In genomic region chr6:88251396-88251795, GRCm38 (mm10) we compare ENCODE assay signal across 33 mouse cellular contexts. TPM values are rescaled to one million over a fixed set of nuclear protein-coding genes. Genes with fewer than 3 reads are reported as not detected.
A peak's percentile ranks its signal among the peaks of the same experiment; 100 is the strongest.
DNase-seq lines count a peak whose midpoint lies in the region; ATAC-seq and TF ChIP-seq lines count a peak whose summit lies in the region.
"Had no signal": no experiment of that assay in that cellular context is flagged by ENCODE, and none has a peak within 500 bp of the region (broad histone marks: within the 10 kb centered on the region; RNA-seq: fewer than 3 reads in every experiment).

No protein-coding gene starts in this region.

- TF ChIP-seq POLR2A in MEL (IDR thresholded peaks at IDR 0.05; ENCODE audit: control insufficient read depth in 1 of 2, insufficient read depth in 1 of 2, low read depth in 1 of 2, low read length in 2 of 2, poor library complexity in 1 of 2): no peak

- ATAC-seq in intestine, embryonic 15.5 days: peak; percentile 85
- peak; percentile 19 for ATAC-seq in liver, embryonic 11.5 days (replicated peaks; ENCODE audit: low FRiP score)
- peak; percentile 38 for ATAC-seq in liver, embryonic 16.5 days (ENCODE audit: low read depth)
- ATAC-seq in forebrain, embryonic 11.5 days (replicated peaks; ENCODE audit: low FRiP score): no peak
- ATAC-seq: forebrain, postnatal 0 days had no signal

- no peak for TF ChIP-seq RAD21 in MEL (IDR thresholded peaks at IDR 0.05; ENCODE audit: low read depth, low read length)

- no peak overlapping the region for H3K4me2 ChIP-seq in intestine, embryonic 15.5 days (replicated peaks)
- peak overlapping the region; percentile 36 for H3K4me2 ChIP-seq in liver, embryonic 11.5 days
- H3K4me2 ChIP-seq in liver, embryonic 16.5 days (ENCODE audit: low read depth, low read length): peak overlapping the region; percentile 17; the same call in 1 of the 2 replicates
- no peak overlapping the region for H3K4me2 ChIP-seq in forebrain, embryonic 11.5 days (ENCODE audit: low read depth, low read length, severe bottlenecking)
- H3K4me2 ChIP-seq: embryonic facial prominence, embryonic 13.5 days; hindbrain, embryonic 13.5 days; kidney, embryonic 15.5 days; limb, embryonic 12.5 days had no signal

- TF ChIP-seq CTCF in MEL (IDR thresholded peaks at IDR 0.05 in 2 of 3, conservative IDR thresholded peaks at IDR 0.05 in 1 of 3; ENCODE audit: control insufficient read depth in 1 of 3, insufficient read depth in 1 of 3, low read depth in 2 of 3, low read length in 3 of 3, poor library complexity in 1 of 3, severe bottlenecking in 1 of 3): no peak

- H3K79me2 ChIP-seq in MEL (ENCODE audit: control insufficient read depth, insufficient read depth, low read length, poor library complexity): no peaks in the 10 kb centered on the region

- no peaks in the 10 kb centered on the region for H3K27me3 ChIP-seq in MEL (ENCODE audit: control insufficient read depth in 1 of 2, insufficient read depth in 2 of 2, low read length in 2 of 2)
- H3K27me3 ChIP-seq in intestine, embryonic 15.5 days (replicated peaks): no peaks in the 10 kb centered on the region
- no peaks in the 10 kb centered on the region for H3K27me3 ChIP-seq in liver, embryonic 11.5 days (replicated peaks; ENCODE audit: control insufficient read depth, insufficient read depth, low read length)
- no peaks in the 10 kb centered on the region for H3K27me3 ChIP-seq in liver, embryonic 16.5 days (ENCODE audit: control insufficient read depth, insufficient read depth, low read depth, low read length)
- H3K27me3 ChIP-seq in forebrain, embryonic 11.5 days (ENCODE audit: control insufficient read depth, insufficient read depth, low read length): no peaks in the 10 kb centered on the region
- H3K27me3 ChIP-seq: embryonic facial prominence, embryonic 13.5 days; hindbrain, embryonic 13.5 days; kidney, embryonic 15.5 days had no signal

- no peak for TF ChIP-seq EP300 in MEL (IDR thresholded peaks at IDR 0.05; ENCODE audit: low read depth in 1 of 2, low read length in 2 of 2)

- H3K4me3 ChIP-seq in MEL (ENCODE audit: control insufficient read depth in 1 of 2, insufficient read depth in 1 of 2, low read depth in 2 of 2, low read length in 2 of 2): no peak overlapping the region
- no peak overlapping the region for H3K4me3 ChIP-seq in intestine, embryonic 15.5 days (replicated peaks)
- H3K4me3 ChIP-seq in liver, embryonic 11.5 days (ENCODE audit: low read depth, low read length): no peak overlapping the region
- no peak overlapping the region for H3K4me3 ChIP-seq in liver, embryonic 16.5 days (ENCODE audit: low read depth, low read length)
- H3K4me3 ChIP-seq in forebrain, embryonic 11.5 days (ENCODE audit: low read depth, low read length): no peak overlapping the region
- H3K4me3 ChIP-seq: embryonic facial prominence, embryonic 13.5 days; forebrain, embryonic 10.5 days; hindbrain, embryonic 13.5 days; kidney, embryonic 15.5 days; limb, embryonic 12.5 days had no signal

- WGBS in intestine, embryonic 15.5 days: 92% methylated on average over 1 of the region's 1 CpGs
- WGBS in liver, embryonic 11.5 days: 96% methylated on average over 1 of the region's 1 CpGs
- 87% methylated on average over 1 of the region's 1 CpGs for WGBS in liver, embryonic 16.5 days (ENCODE audit: insufficient replicate concordance)
- WGBS in forebrain, embryonic 11.5 days: 81% methylated on average over 1 of the region's 1 CpGs

- H3K9ac ChIP-seq in MEL (ENCODE audit: control insufficient read depth, low read depth, low read length, poor library complexity, severe bottlenecking): peak overlapping the region; percentile 44; the same call in 1 of the 2 replicates
- no peak overlapping the region for H3K9ac ChIP-seq in intestine, embryonic 15.5 days
- peak overlapping the region; percentile 16; the same call in 1 of the 2 replicates for H3K9ac ChIP-seq in liver, embryonic 11.5 days (ENCODE audit: low read depth, low read length)
- H3K9ac ChIP-seq in liver, embryonic 16.5 days (ENCODE audit: low read depth, low read length): no peak overlapping the region
- no peak overlapping the region for H3K9ac ChIP-seq in forebrain, embryonic 11.5 days (ENCODE audit: low read length)
- H3K9ac ChIP-seq: embryonic facial prominence, embryonic 13.5 days; forebrain, postnatal 0 days; hindbrain, embryonic 13.5 days; kidney, embryonic 15.5 days; limb, embryonic 12.5 days had no signal

- H3K27ac ChIP-seq in MEL (ENCODE audit: control insufficient read depth, low read depth, low read length): peak overlapping the region; percentile 72
- no peak overlapping the region for H3K27ac ChIP-seq in intestine, embryonic 15.5 days
- H3K27ac ChIP-seq in liver, embryonic 11.5 days (ENCODE audit: low read depth, low read length): peak overlapping the region; percentile 49
- peak overlapping the region; percentile 64 for H3K27ac ChIP-seq in liver, embryonic 16.5 days (ENCODE audit: low read length)
- H3K27ac ChIP-seq in forebrain, embryonic 11.5 days (ENCODE audit: low read depth, low read length): no peak overlapping the region
- H3K27ac ChIP-seq: embryonic facial prominence, embryonic 13.5 days; forebrain, embryonic 10.5 days; hindbrain, embryonic 13.5 days; kidney, embryonic 15.5 days; limb, embryonic 12.5 days had no signal

- peak; percentile 16 for DNase-seq in MEL (ENCODE audit: low read depth, low spot score)
- no peak for DNase-seq in liver, embryonic 11.5 days (ENCODE audit: low spot score)
- DNase-seq in forebrain, embryonic 11.5 days (ENCODE audit: low spot score): no peak
- DNase-seq in embryo, embryonic 10 days (ENCODE audit: low spot score): no peak
- DNase-seq in kidney, adult 18-20 months: no peak
- DNase-seq: adrenal gland, adult 8-10 months; B cell, adult 2 months; cerebellum, adult 8-10 months; forebrain, postnatal 0 days; gastrocnemius, postnatal 10 days; heart, postnatal 14 days; kidney, adult 11 months; kidney, postnatal 25 days; lung, adult 2 months; lung, postnatal 14 days; midbrain, embryonic 14.5 days; spleen, adult 18-20 months; thymus, adult 2 months; thymus, postnatal 36 days had no signal

- no peaks in the 10 kb centered on the region for H3K9me3 ChIP-seq in MEL (replicated peaks; ENCODE audit: insufficient read depth, low read length)
- H3K9me3 ChIP-seq in intestine, embryonic 15.5 days: no peaks in the 10 kb centered on the region
- H3K9me3 ChIP-seq in liver, embryonic 11.5 days (ENCODE audit: control insufficient read depth, low read length): no peaks in the 10 kb centered on the region
- H3K9me3 ChIP-seq in liver, embryonic 16.5 days (replicated peaks; ENCODE audit: control insufficient read depth, low read length): no peaks in the 10 kb centered on the region
- no peaks in the 10 kb centered on the region for H3K9me3 ChIP-seq in forebrain, embryonic 11.5 days (ENCODE audit: control insufficient read depth, low read length)
- H3K9me3 ChIP-seq: embryonic facial prominence, embryonic 13.5 days; forebrain, embryonic 10.5 days; hindbrain, embryonic 13.5 days; kidney, embryonic 15.5 days; limb, embryonic 12.5 days had no signal

- H3K36me3 ChIP-seq in MEL (ENCODE audit: control insufficient read depth in 1 of 2, insufficient read depth in 2 of 2, low read length in 2 of 2): peaks cover 0 to 51% of the 10 kb centered on the region in 2 experiments; a peak in 2 of 4 replicates
- no peaks in the 10 kb centered on the region for H3K36me3 ChIP-seq in intestine, embryonic 15.5 days
- no peaks in the 10 kb centered on the region for H3K36me3 ChIP-seq in liver, embryonic 11.5 days (ENCODE audit: control insufficient read depth, insufficient read depth, low read length)
- H3K36me3 ChIP-seq in liver, embryonic 16.5 days (ENCODE audit: control insufficient read depth, insufficient read depth): no peaks in the 10 kb centered on the region
- H3K36me3 ChIP-seq in forebrain, embryonic 11.5 days (ENCODE audit: control insufficient read depth, insufficient read depth, low read length): no peaks in the 10 kb centered on the region
- H3K36me3 ChIP-seq: hindbrain, embryonic 13.5 days; kidney, embryonic 15.5 days had no signal

- H3K4me1 ChIP-seq in MEL (ENCODE audit: control insufficient read depth in 1 of 2, insufficient read depth in 2 of 2, low read length in 2 of 2): peaks cover 40 to 78% of the 10 kb centered on the region in 2 experiments
- H3K4me1 ChIP-seq in intestine, embryonic 15.5 days (replicated peaks): peaks cover 16% of the 10 kb centered on the region; the same call in 1 of the 2 replicates
- peaks cover 57% of the 10 kb centered on the region for H3K4me1 ChIP-seq in liver, embryonic 11.5 days (replicated peaks; ENCODE audit: control insufficient read depth, insufficient read depth, low read length)
- H3K4me1 ChIP-seq in liver, embryonic 16.5 days (ENCODE audit: control insufficient read depth, low read depth, low read length): peaks cover 57% of the 10 kb centered on the region
- no peaks in the 10 kb centered on the region for H3K4me1 ChIP-seq in forebrain, embryonic 11.5 days (replicated peaks; ENCODE audit: control insufficient read depth, insufficient read depth, low read length)

TF ChIP-seq in MEL, 35 proteins besides CTCF, POLR2A, EP300 and RAD21:
- TF ChIP-seq UBTF (IDR thresholded peaks at IDR 0.05; ENCODE audit: borderline replicate concordance, insufficient read depth, low read depth, low read length) (no peak), HCFC1 (IDR thresholded peaks at IDR 0.05; ENCODE audit: low read depth, low read length) (no peak)

RNA-seq across cellular contexts. Expression of gene Dnajb8, which starts 29.3 kb away (rescaled TPM):
- total RNA-seq in MEL (2012; rRNA removed): not detected in 2 replicates
- polyA plus RNA-seq in MEL (2012; ENCODE audit: insufficient read depth in 1 of 2, insufficient read length in 2 of 2, low read depth in 1 of 2, low replicate concordance in 2 of 2, missing spikeins in 1 of 2): not detected
- polyA plus RNA-seq in intestine, embryonic 15.5 days (2015; fragmentation: Nextera tagmentation; extraction: Ambion mirVana): not detected in 2 replicates
- not detected in 2 replicates for polyA plus RNA-seq in liver, embryonic 11.5 days (2014; fragmentation: Nextera tagmentation; extraction: Ambion mirVana)
- not detected in 2 replicates for polyA plus RNA-seq in liver, embryonic 16.5 days (2015; fragmentation: Nextera tagmentation; extraction: Ambion mirVana)
- not detected in 2 replicates for polyA plus RNA-seq in forebrain, embryonic 11.5 days (2014; fragmentation: Nextera tagmentation; extraction: Ambion mirVana)
- total RNA-seq: adrenal gland, adult 8-10 months; forebrain, postnatal 0 days; gastrocnemius, postnatal 10 days; heart, adult 8-10 months; heart, postnatal 14 days; layer of hippocampus, adult 18-20 months; layer of hippocampus, postnatal 10 days; left cerebral cortex, adult 18-20 months; left cerebral cortex, postnatal 14 days had no signal
- polyA plus RNA-seq: embryonic facial prominence, embryonic 13.5 days; forebrain, embryonic 10.5 days; forebrain, postnatal 0 days; heart, embryonic 14.5 days; hindbrain, embryonic 13.5 days; kidney, embryonic 15.5 days; limb, embryonic 12.5 days; lung, adult 2 months; midbrain, embryonic 14.5 days; neural tube, embryonic 14.5 days; thymus, adult 2 months had no signal

RNA-seq across cellular contexts. Expression of gene Gata2, which starts 57.7 kb away (rescaled TPM):
- 3.7 and 7.7 TPM in 2 replicates for total RNA-seq in MEL (2012; rRNA removed)
- polyA plus RNA-seq in MEL (2012; ENCODE audit: insufficient read depth in 1 of 2, insufficient read length in 2 of 2, low read depth in 1 of 2, low replicate concordance in 2 of 2, missing spikeins in 1 of 2): 10 to 100 TPM in 1 of 2 experiments, not detected in 1; 12.4 TPM
- polyA plus RNA-seq in intestine, embryonic 15.5 days (2015; fragmentation: Nextera tagmentation; extraction: Ambion mirVana): 6.4 and 8.7 TPM in 2 replicates
- 13.3 and 15.9 TPM in 2 replicates for polyA plus RNA-seq in liver, embryonic 11.5 days (2014; fragmentation: Nextera tagmentation; extraction: Ambion mirVana)
- polyA plus RNA-seq in liver, embryonic 16.5 days (2015; fragmentation: Nextera tagmentation; extraction: Ambion mirVana): 3.0 and 3.7 TPM in 2 replicates
- 6.3 and 7.9 TPM in 2 replicates for polyA plus RNA-seq in forebrain, embryonic 11.5 days (2014; fragmentation: Nextera tagmentation; extraction: Ambion mirVana)

Comparison
In these comparisons a context has a peak if more than half of its experiments do, and no peak if none do; other contexts are left out.
1. H3K9ac ChIP-seq: peak in MEL (single experiment) and liver, embryonic 11.5 days (single experiment); none in intestine, embryonic 15.5 days (single experiment), liver, embryonic 16.5 days (single experiment) and forebrain, embryonic 11.5 days (single experiment).
2. H3K27ac ChIP-seq: peak in MEL (single experiment), liver, embryonic 11.5 days (single experiment) and liver, embryonic 16.5 days (single experiment); none in intestine, embryonic 15.5 days (single experiment) and forebrain, embryonic 11.5 days (single experiment).
3. H3K4me2 ChIP-seq: peak in liver, embryonic 11.5 days (single experiment) and liver, embryonic 16.5 days (single experiment); none in intestine, embryonic 15.5 days (single experiment) and forebrain, embryonic 11.5 days (single experiment).